Mouse (Mus musculus): ENCODE results near the gene Zmynd11. TPM values are rescaled to one million over a fixed set of nuclear protein-coding genes. Genes with fewer than 3 reads are reported as not detected.

The Zmynd11 gene
- 35.4 TPM for polyA plus RNA-seq (2014; fragmentation: Illumina TruSeq; extraction: RNeasy Lipid Tissue Mini Kit (QIAGEN cat#74804); ENCODE audit: low read depth, low replicate concordance)

GRCm38 (mm10) chr13:9764646-9765536 is at the start of gene Zmynd11:
Zmynd11 (minus strand) TSS chr13:9765330.

